ENCODE assay signal across 8 mouse cellular contexts in genomic region chr9:119100177-119100898, GRCm38 (mm10).
DNase-seq lines count a peak whose midpoint lies in the region; TF ChIP-seq lines count a peak whose summit lies in the region.
"Had no signal": no experiment of that assay in that cellular context is flagged by ENCODE, and none has a peak within 500 bp of the region (broad histone marks: within the 10 kb centered on the region; RNA-seq: fewer than 3 reads in every experiment).

No protein-coding gene starts in this region.

- no peaks in the 10 kb centered on the region for H3K9me3 ChIP-seq in E14TG2a.4 (ENCODE audit: low read length)
- H3K9me3 ChIP-seq: megakaryocyte, embryonic 14.5 days had no signal

- DNase-seq in kidney, adult 18-20 months: peak; percentile 30
- no peak for DNase-seq in kidney, adult 11 months
- peak; percentile 74 for DNase-seq in R1 (ENCODE audit: low read depth, low spot score)
- DNase-seq in lung, postnatal 10 days: peak; percentile 62
- no peak for DNase-seq in ovary, postnatal 10 days (ENCODE audit: low spot score)
- DNase-seq in ovary, postnatal 36 days (ENCODE audit: low spot score): no peak

- H3K4me3 ChIP-seq in E14TG2a.4 (replicated peaks; ENCODE audit: low read length): 0 out of 2 replicates have a peak overlapping the region, but pooled peaks have one; percentile 14
- H3K4me3 ChIP-seq: megakaryocyte, embryonic 14.5 days had no signal

- peaks cover 47% of the 10 kb centered on the region for H3K4me1 ChIP-seq in E14TG2a.4 (replicated peaks; ENCODE audit: low read depth, low read length)

- H3K36me3 ChIP-seq in E14TG2a.4 (ENCODE audit: insufficient read depth, low read length): no peaks in the 10 kb centered on the region

- peaks cover 19% of the 10 kb centered on the region for H3K27me3 ChIP-seq in E14TG2a.4 (ENCODE audit: insufficient read depth, low read length)

- TF ChIP-seq CTCF in E14TG2a.4 (conservative IDR thresholded peaks at IDR 0.05; ENCODE audit: low read length): no peak

Comparison
In these comparisons a context has a peak if more than half of its experiments do, and no peak if none do; other contexts are left out.
1. DNase-seq: peak in kidney, adult 18-20 months (single experiment), R1 (single experiment) and lung, postnatal 10 days (single experiment); none in kidney, adult 11 months (single experiment), ovary, postnatal 10 days (single experiment) and ovary, postnatal 36 days (single experiment).